Mouse (Mus musculus) hindbrain, embryonic 10.5 days (tissue): ENCODE results near the gene Hnrnpf. TPM values are rescaled to one million over a fixed set of nuclear protein-coding genes. Genes with fewer than 3 reads are reported as not detected.

Source experiments
- polyA plus RNA-seq: library from polyadenylated mRNA; unstranded; fragments of >200 nt; fragmentation: Nextera tagmentation; extraction: Ambion mirVana; gene quantifications from 2 replicates; pipeline ENCODE4 v1.2.1, GENCODE M21; 2016

Gene Hnrnpf
- polyA plus RNA-seq, 1 experiment from 2014 or later = 559 TPM

Other genes with a start within 250 kb of the Hnrnpf start
- gene Zfp637, start 59.1 kb upstream of the Hnrnpf start, polyA plus RNA-seq = 90.8 and 118 TPM in 2 replicates
- gene Zfp239, start 38.2 kb upstream of the Hnrnpf start, polyA plus RNA-seq = 9.9 and 12.9 TPM in 2 replicates
- gene Fxyd4, start 37.4 kb downstream of the Hnrnpf start, polyA plus RNA-seq = 2.1 and 2.6 TPM in 2 replicates
- 0.06 TPM in 1 of 2 replicates, not detected in the other for gene Rasgef1a, start 111.1 kb downstream of the Hnrnpf start, polyA plus RNA-seq
- gene Csgalnact2, start 238.8 kb downstream of the Hnrnpf start, polyA plus RNA-seq = 5.3 TPM in 2 replicates